Mouse (Mus musculus): ENCODE measurements around the gene Stip1.

GRCm38 (mm10) chr19:6975537-6976521 lies 63.9 kb downstream of the Stip1 start, which contains the start of gene Plcb3:
- TF ChIP-seq CTCF (IDR thresholded peaks at IDR 0.05; ENCODE audit: low read depth) (peak; percentile 60), EP300 (IDR thresholded peaks at IDR 0.05; ENCODE audit: low read depth) (peak; percentile 36; the same call in 1 of the 2 replicates)
